Mouse (Mus musculus) midbrain, embryonic 11.5 days (tissue): ENCODE measurements around the gene Qrsl1. TPM values are rescaled to one million over a fixed set of nuclear protein-coding genes. Genes with fewer than 3 reads are reported as not detected.

ENCODE experiments used
- ATAC-seq: fragments of 200-750 bp; cut with Nextera tagmentation; 2 replicates; pipeline ENCODE4 v1.8.0; 2017; ENCODE audit warnings: moderate TSS enrichment, moderate library complexity; ENCODE audit not compliant: low FRiP score
- DNase-seq: peaks from one replicate; pipeline ENCODE4 v3.0.0; 2015; ENCODE audit warnings: low spot score; ENCODE audit errors: missing footprints
- H3K27ac ChIP-seq: fragments of 300-500 bp; sonication (generic); 2 replicates; pipeline ENCODE4 v1.5.1; 2014; ENCODE audit warnings: low read depth, low read length
- H3K27me3 ChIP-seq: fragments of 300-500 bp; sonication (generic); 2 replicates; pipeline ENCODE4 v1.6.1; 2014; ENCODE audit warnings: mild to moderate bottlenecking, low read length, moderate library complexity, mixed read lengths; ENCODE audit not compliant: control insufficient read depth, insufficient read depth
- H3K36me3 ChIP-seq: fragments of 300-500 bp; sonication (generic); 2 replicates; pipeline ENCODE4 v1.6.1; 2014; ENCODE audit warnings: mild to moderate bottlenecking, low read length, moderate library complexity, mixed read lengths; ENCODE audit not compliant: control insufficient read depth, insufficient read depth
- H3K4me1 ChIP-seq: fragments of 300-500 bp; sonication (generic); 2 replicates; pipeline ENCODE4 v1.6.1; 2014; ENCODE audit warnings: low read length; ENCODE audit not compliant: control insufficient read depth, insufficient read depth
- H3K4me2 ChIP-seq: fragments of 300-500 bp; sonication (generic); 2 replicates; pipeline ENCODE4 v1.6.1; 2014; ENCODE audit warnings: mild to moderate bottlenecking, moderate library complexity
- H3K4me3 ChIP-seq: fragments of 300-500 bp; sonication (generic); 2 replicates; pipeline ENCODE4 v1.5.1; 2014; ENCODE audit warnings: low read depth, low read length
- H3K9ac ChIP-seq: fragments of 300-500 bp; sonication (generic); 2 replicates; pipeline ENCODE4 v1.6.1; 2014; ENCODE audit warnings: low read length
- H3K9me3 ChIP-seq: fragments of 300-500 bp; sonication (generic); 2 replicates; pipeline ENCODE4 v1.6.1; 2016; ENCODE audit warnings: low read length; ENCODE audit not compliant: control insufficient read depth
- WGBS: fragments of 180-500 bp; shearing (Covaris S2); extraction: QIAGEN DNeasy Blood & Tissue Kit; methylation state at CpG from one replicate; pipeline ENCODE4 v1.1.7; 2014; 5-methylcytosine and 5-hydroxymethylcytosine counted together
- polyA plus RNA-seq: library from polyadenylated mRNA; unstranded; fragments of >200 nt; fragmentation: Nextera tagmentation; extraction: Ambion mirVana; gene quantifications from 2 replicates; pipeline ENCODE4 v1.2.1, GENCODE M21; 2014

Gene Qrsl1
- polyA plus RNA-seq, 1 experiment from 2014 or later, result 26.0 TPM

DNA sequence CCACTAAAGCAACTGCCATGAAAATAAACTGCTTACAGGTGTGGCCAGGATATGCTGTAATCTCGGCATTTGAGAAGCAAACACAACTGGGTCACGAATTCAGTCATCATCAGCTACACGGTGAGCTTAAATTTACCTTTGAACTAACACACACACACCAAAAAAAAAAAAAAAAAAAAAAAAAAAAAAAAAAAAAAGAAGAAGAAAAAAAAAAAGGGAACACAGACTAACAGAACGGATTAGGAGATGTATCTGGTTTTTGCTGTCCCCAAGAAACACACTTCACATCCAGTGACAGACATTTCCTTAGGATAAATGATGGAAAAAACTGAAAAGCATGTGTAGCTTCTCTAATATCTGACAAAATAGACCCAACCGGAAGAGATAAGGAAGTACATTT is 49.6 kb downstream of the Qrsl1 start:
- DNase-seq (no peak), ATAC-seq (no peak)
- Histone ChIP-seq H3K27me3 (no peaks in the 10 kb centered on the region), H3K9me3 (no peaks in the 10 kb centered on the region), H3K9ac (no peak overlapping the region), H3K4me1 (no peaks in the 10 kb centered on the region), H3K36me3 (no peaks in the 10 kb centered on the region), H3K27ac (no peak overlapping the region), H3K4me3 (no peak overlapping the region), H3K4me2 (no peak overlapping the region)
- WGBS, result 92% methylated on average over 5 of the region's 5 CpGs

DNA sequence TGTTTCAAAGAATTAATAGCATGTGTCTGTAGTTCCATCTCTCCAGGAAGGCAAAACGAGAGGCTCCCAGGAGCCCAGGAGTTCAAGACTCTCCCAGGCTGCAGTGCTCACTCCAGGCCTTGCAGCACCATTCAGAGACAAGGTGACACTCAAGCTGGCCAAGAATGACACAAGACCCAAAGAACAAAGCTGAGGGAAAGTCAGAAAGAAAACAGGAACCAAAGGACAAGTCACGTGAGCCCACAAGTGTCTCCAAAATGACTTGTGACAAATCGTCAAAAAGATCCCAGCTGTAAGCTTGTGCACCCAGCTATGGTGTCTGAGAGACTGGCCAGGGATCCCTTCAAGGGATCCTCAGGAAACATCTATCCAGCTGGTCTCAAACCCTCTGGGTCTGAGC is 52.1 kb downstream of the Qrsl1 start:
- Histone ChIP-seq H3K27ac (no peak overlapping the region), H3K4me2 (no peak overlapping the region), H3K4me3 (no peak overlapping the region), H3K9ac (no peak overlapping the region), H3K36me3 (no peaks in the 10 kb centered on the region), H3K9me3 (no peaks in the 10 kb centered on the region), H3K27me3 (no peaks in the 10 kb centered on the region), H3K4me1 (no peaks in the 10 kb centered on the region)
- no peak for DNase-seq
- no peak for ATAC-seq
- 82% methylated on average over 3 of the region's 3 CpGs for WGBS

DNA sequence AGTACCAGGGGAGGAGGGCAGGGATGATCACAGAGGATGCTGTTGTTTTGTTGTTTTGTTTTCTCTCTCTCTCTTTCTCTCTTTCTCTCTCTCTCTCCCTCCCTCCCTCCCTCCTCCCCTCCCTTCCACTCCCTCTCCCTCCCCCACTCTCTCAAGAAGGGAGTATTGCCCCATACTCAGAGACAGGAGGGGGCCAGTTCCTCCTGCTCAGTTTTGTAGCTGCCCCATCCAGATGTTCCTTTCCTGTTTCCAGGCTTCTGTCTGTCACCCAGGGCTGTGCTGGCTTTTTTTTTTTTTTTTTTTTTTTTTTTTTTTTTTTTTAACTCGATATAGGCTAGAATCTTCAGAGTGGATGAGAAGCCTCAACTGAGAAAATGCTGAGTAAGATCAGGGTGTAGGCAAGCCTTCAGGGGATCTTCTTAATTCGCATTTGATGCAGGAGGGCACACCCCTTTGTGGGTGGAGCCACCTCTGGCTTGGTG is 55.4 kb downstream of the Qrsl1 start:
- 68% methylated on average over 2 of the region's 2 CpGs for WGBS
- Histone ChIP-seq H3K4me2 (no peak overlapping the region), H3K9me3 (no peaks in the 10 kb centered on the region), H3K4me1 (no peaks in the 10 kb centered on the region), H3K27ac (no peak overlapping the region), H3K36me3 (no peaks in the 10 kb centered on the region), H3K27me3 (no peaks in the 10 kb centered on the region), H3K4me3 (no peak overlapping the region), H3K9ac (no peak overlapping the region)
- DNase-seq, result no peak
- no peak for ATAC-seq

DNA sequence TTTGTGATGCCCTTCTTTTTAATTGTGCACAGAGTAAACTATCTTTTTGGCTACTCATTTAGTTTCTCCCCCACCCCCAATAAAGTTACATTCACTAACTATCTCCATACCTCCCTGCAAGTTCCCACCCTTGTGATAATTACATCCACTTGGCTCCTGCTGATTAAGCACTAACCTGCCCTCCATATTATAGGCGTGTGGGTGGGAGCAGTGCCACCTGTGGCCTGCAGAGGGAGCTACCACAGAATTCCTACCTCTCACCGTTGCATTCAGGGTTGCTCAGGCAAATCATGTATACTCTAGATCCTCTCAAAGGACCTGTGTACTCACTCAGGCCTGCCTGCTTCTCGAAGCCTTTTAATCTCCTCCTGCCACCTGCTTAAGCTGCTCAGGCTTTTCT is 56.1 kb downstream of the Qrsl1 start:
- no peak for ATAC-seq
- WGBS, result 49% methylated on average over 3 of the region's 3 CpGs
- H3K27me3 ChIP-seq, result no peaks in the 10 kb centered on the region

DNA sequence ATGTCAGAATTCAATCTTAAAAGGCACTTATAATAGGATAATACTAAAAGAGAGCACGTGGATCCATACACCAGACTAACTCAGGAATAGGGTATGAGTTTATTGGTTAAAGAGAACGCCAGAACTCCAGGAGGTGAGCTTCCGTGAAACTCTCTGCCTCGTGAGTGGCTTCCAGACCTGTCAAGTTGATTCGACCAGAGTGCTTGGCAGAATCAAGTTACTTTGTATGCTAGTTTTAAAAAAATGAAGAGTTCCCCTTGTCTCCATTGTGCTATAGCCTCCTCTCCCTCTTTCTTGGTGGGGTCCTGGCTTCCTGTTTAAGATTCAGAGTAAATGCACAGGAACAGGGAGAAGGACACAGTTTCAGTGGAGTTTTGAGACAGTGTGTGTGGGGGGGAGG is 60.1 kb downstream of the Qrsl1 start:
- WGBS, result 82% methylated on average over 5 of the region's 5 CpGs
- Histone ChIP-seq H3K9me3 (no peaks in the 10 kb centered on the region), H3K9ac (no peak overlapping the region), H3K4me1 (no peaks in the 10 kb centered on the region), H3K4me2 (no peak overlapping the region), H3K36me3 (no peaks in the 10 kb centered on the region), H3K27ac (no peak overlapping the region), H3K4me3 (no peak overlapping the region), H3K27me3 (no peaks in the 10 kb centered on the region)
- ATAC-seq (no peak), DNase-seq (no peak)

More for the DNA sequence above, 56.1 kb downstream of the Qrsl1 start:
- Histone ChIP-seq H3K27ac (no peak overlapping the region), H3K4me1 (no peaks in the 10 kb centered on the region), H3K4me2 (no peak overlapping the region), H3K36me3 (no peaks in the 10 kb centered on the region), H3K4me3 (no peak overlapping the region), H3K9ac (no peak overlapping the region), H3K9me3 (no peaks in the 10 kb centered on the region)
- DNase-seq, result no peak

DNA sequence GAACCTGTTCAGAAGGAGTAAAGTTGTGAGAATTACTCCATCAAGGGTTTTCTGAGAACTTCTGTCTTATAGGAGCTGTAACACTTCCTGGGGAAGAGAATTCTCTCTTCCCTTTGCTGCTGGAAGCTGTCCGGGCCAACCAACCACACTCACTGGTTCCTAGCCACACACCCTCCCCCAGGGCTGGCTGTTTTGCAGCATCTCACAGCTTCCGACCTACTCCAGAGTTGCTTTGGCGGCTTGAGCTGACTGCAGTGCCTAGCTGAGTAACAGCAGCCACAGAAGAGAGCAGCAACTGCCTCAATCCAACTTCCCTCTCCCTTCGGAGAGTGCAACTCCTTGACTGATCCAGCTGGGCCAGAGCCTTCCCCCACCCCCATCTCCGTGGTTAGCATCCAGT is 68.7 kb downstream of the Qrsl1 start:
- ATAC-seq (no peak), DNase-seq (no peak)
- WGBS, result 40% methylated on average over 5 of the region's 5 CpGs
- Histone ChIP-seq H3K36me3 (no peaks in the 10 kb centered on the region), H3K4me1 (no peaks in the 10 kb centered on the region), H3K9ac (no peak overlapping the region), H3K9me3 (no peaks in the 10 kb centered on the region), H3K4me3 (no peak overlapping the region), H3K27me3 (no peaks in the 10 kb centered on the region), H3K27ac (no peak overlapping the region), H3K4me2 (no peak overlapping the region)

DNA sequence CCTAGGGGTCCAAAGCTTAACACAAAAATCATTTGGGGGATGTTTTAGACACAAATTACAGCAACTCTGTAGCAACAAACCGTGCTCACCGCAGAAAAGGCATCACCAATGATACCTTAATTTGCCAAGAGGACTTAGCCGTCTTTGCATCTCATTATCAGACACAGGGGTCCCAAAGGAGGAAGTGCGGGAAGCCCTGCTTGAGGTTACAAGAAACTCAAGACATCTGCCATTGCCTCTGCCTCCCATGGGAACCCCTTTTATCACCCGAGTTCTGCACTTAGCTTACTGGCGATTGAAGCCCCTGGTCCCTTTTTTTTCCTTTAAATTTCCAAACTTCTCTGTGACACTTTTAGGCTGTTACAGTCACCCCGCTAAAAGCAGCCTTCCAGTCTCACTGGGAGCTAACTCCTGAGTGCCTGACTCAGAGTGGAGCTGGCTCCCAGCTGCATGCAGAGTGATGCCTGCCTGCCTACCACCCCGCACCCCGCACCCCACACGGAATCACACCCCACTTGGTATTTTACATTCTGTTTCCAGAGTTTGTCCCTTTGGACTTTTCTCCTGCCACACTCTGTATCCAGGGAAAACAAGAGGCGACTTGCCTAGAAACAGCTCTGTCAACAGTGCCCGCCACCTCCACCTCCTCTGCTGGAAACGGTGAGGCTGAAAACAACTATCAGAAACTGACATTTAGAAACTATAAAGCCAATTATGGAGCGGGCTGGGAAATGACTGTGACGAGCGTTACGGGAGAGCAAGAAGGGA is 71.1 kb downstream of the Qrsl1 start:
- Histone ChIP-seq H3K4me3 (no peak overlapping the region), H3K4me2 (no peak overlapping the region), H3K27ac (no peak overlapping the region), H3K9ac (no peak overlapping the region), H3K27me3 (no peaks in the 10 kb centered on the region), H3K9me3 (no peaks in the 10 kb centered on the region), H3K4me1 (no peaks in the 10 kb centered on the region), H3K36me3 (no peaks in the 10 kb centered on the region)
- 36% methylated on average over 17 of the region's 17 CpGs for WGBS
- ATAC-seq (no peak), DNase-seq (no peak)

DNA sequence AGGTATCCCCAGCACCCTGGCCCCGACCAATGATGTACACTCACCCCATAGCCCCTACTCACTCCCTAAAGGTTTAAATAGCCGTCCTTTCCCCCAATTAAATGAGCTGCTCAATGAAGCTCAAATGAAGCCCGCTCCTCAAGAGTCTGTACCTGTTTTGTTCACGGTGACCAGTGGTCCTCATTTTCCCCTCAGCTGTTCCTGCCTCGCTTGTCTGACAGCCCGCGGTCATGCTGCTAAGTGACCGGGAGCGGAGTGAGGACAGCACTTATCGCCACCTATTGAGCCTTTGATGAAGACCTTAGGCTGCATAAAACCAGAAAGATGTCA is 72.9 kb downstream of the Qrsl1 start:
- H3K9me3 ChIP-seq, result no peaks in the 10 kb centered on the region
- no peak overlapping the region for H3K4me3 ChIP-seq
- DNase-seq (no peak), ATAC-seq (no peak)
- H3K4me1 ChIP-seq, result no peaks in the 10 kb centered on the region
- no peaks in the 10 kb centered on the region for H3K27me3 ChIP-seq
- H3K36me3 ChIP-seq, result no peaks in the 10 kb centered on the region
- 93% methylated on average over 10 of the region's 10 CpGs for WGBS
- no peak overlapping the region for H3K27ac ChIP-seq
- H3K4me2 ChIP-seq, result no peak overlapping the region
- H3K9ac ChIP-seq, result no peak overlapping the region

DNA sequence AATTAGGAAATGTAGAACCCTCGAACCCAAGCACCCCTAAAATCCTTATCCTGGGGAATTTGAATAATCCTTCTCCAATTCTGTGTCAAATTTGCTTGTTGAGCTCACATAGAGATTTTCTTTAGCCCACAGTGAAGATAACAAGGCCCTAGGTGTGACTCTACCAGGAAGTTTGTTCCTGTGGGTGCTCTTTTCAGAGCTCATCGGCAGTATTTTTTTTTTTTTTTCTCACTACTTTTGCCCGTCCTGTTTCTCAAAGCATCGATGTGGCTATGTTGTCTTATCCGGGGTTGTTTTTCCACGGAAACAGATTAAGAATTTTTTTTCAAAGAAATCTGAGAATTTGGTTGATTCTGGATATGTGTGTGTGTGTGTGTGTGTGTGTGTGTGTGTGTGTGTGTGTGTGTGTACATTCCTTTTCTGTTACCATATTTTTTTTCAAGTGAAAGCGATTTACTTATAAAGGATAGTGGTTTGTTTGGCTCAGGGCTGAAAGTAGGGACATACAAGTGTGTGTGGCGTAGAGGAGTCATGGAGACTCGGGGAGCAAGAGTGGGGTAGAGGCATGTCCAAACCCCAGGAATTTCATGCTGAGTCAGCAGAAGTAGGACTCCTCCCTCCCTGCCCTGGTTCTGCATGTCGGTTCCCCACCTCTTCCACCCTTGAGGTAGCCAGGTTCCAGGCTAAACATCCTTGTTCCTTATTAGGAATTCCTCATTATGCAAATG is 73.4 kb downstream of the Qrsl1 start:
- 93% methylated on average over 10 of the region's 10 CpGs for WGBS
- no peaks in the 10 kb centered on the region for H3K4me1 ChIP-seq
- no peak overlapping the region for H3K4me3 ChIP-seq
- DNase-seq (no peak), ATAC-seq (no peak)
- H3K9me3 ChIP-seq, result no peaks in the 10 kb centered on the region
- H3K36me3 ChIP-seq, result no peaks in the 10 kb centered on the region
- no peak overlapping the region for H3K9ac ChIP-seq
- H3K4me2 ChIP-seq, result no peak overlapping the region
- H3K27ac ChIP-seq, result no peak overlapping the region
- H3K27me3 ChIP-seq, result no peaks in the 10 kb centered on the region
